ENCODE assay signal across 8 mouse cellular contexts in genomic region chr6:51523310-51523709, GRCm38 (mm10). TPM values are rescaled to one million over a fixed set of nuclear protein-coding genes. Genes with fewer than 3 reads are reported as not detected.
A peak's percentile ranks its signal among the peaks of the same experiment; 100 is the strongest.
DNase-seq lines count a peak whose midpoint lies in the region; ATAC-seq and TF ChIP-seq lines count a peak whose summit lies in the region.

No protein-coding gene starts in this region.

- no peak for DNase-seq in heart, postnatal 25 days (ENCODE audit: low spot score)
- no peak for DNase-seq in hindbrain, embryonic 11.5 days (ENCODE audit: low spot score)
- DNase-seq in midbrain, embryonic 10.5 days (ENCODE audit: low spot score) = no peak
- no peak for DNase-seq in frontal cortex, postnatal 14 days (ENCODE audit: low spot score in 2 of 2)
- DNase-seq in thymus, postnatal 14 days = no peak
- DNase-seq in frontal cortex, postnatal 25 days (ENCODE audit: low spot score in 2 of 2) = no peak

- H3K4me3 ChIP-seq in heart, embryonic 16.5 days (ENCODE audit: low read length) = peak overlapping the region; percentile 68
- H3K4me3 ChIP-seq in bone marrow macrophage, adult 2 months (ENCODE audit: insufficient read depth, low read length) = peak overlapping the region; percentile 77
- H3K4me3 ChIP-seq in hindbrain, embryonic 11.5 days (ENCODE audit: low read depth, low read length) = peak overlapping the region; percentile 66
- peak overlapping the region; percentile 84 for H3K4me3 ChIP-seq in midbrain, embryonic 10.5 days

- no peaks in the 10 kb centered on the region for H3K36me3 ChIP-seq in heart, embryonic 16.5 days (ENCODE audit: control insufficient read depth, insufficient read depth)
- H3K36me3 ChIP-seq in hindbrain, embryonic 11.5 days (ENCODE audit: control insufficient read depth, insufficient read depth, low read length) = no peaks in the 10 kb centered on the region
- no peaks in the 10 kb centered on the region for H3K36me3 ChIP-seq in midbrain, embryonic 10.5 days

- peaks cover 9% of the 10 kb centered on the region for H3K4me1 ChIP-seq in heart, embryonic 16.5 days (ENCODE audit: control insufficient read depth, insufficient read depth, low read length)
- H3K4me1 ChIP-seq in bone marrow macrophage, adult 2 months (ENCODE audit: control insufficient read depth, insufficient read depth, low read length) = peaks cover 17% of the 10 kb centered on the region
- peaks cover 3% of the 10 kb centered on the region; the same call in 1 of the 2 replicates for H3K4me1 ChIP-seq in hindbrain, embryonic 11.5 days (replicated peaks; ENCODE audit: control insufficient read depth, insufficient read depth, low read length)
- H3K4me1 ChIP-seq in midbrain, embryonic 10.5 days = peaks cover 25% of the 10 kb centered on the region

- no peak for ATAC-seq in heart, embryonic 16.5 days (replicated peaks; ENCODE audit: extremely low read depth, insufficient read depth, low FRiP score)
- 0 out of 2 replicates have a peak, but pooled peaks have one; percentile 22 for ATAC-seq in hindbrain, embryonic 11.5 days (ENCODE audit: low FRiP score)

- TF ChIP-seq CTCF in bone marrow macrophage, adult 2 months (IDR thresholded peaks at IDR 0.05; ENCODE audit: low read depth, low read length) = no peak

- H3K27ac ChIP-seq in heart, embryonic 16.5 days (ENCODE audit: low read length) = no peak overlapping the region; the same call in 1 of the 2 replicates
- no peak overlapping the region for H3K27ac ChIP-seq in bone marrow macrophage, adult 2 months (ENCODE audit: insufficient read depth, low read depth, low read length)
- H3K27ac ChIP-seq in hindbrain, embryonic 11.5 days (ENCODE audit: low read depth, low read length) = no peak overlapping the region
- peak overlapping the region; percentile 92 for H3K27ac ChIP-seq in midbrain, embryonic 10.5 days (replicated peaks)

- 26% methylated on average over 5 of the region's 5 CpGs for WGBS in heart, embryonic 16.5 days
- WGBS in hindbrain, embryonic 11.5 days = 23% methylated on average over 5 of the region's 5 CpGs
- 28% methylated on average over 5 of the region's 5 CpGs for WGBS in midbrain, embryonic 10.5 days

- H3K9me3 ChIP-seq in heart, embryonic 16.5 days (replicated peaks; ENCODE audit: control insufficient read depth, low read length) = no peaks in the 10 kb centered on the region
- no peaks in the 10 kb centered on the region for H3K9me3 ChIP-seq in hindbrain, embryonic 11.5 days (ENCODE audit: control insufficient read depth, low read length)
- no peaks in the 10 kb centered on the region for H3K9me3 ChIP-seq in midbrain, embryonic 10.5 days (replicated peaks)

- H3K4me2 ChIP-seq in heart, embryonic 16.5 days (ENCODE audit: low read depth, low read length) = peak overlapping the region; percentile 75
- H3K4me2 ChIP-seq in hindbrain, embryonic 11.5 days (replicated peaks; ENCODE audit: low read depth, low read length) = peak overlapping the region; percentile 64

- TF ChIP-seq POLR2A in bone marrow macrophage, adult 2 months (IDR thresholded peaks at IDR 0.05; ENCODE audit: borderline replicate concordance, low read depth, low read length) = no peak

- intact Hi-C loops in heart, postnatal 25 days (cut with DNase I) = no loop called here

- peak overlapping the region; percentile 80 for H3K9ac ChIP-seq in heart, embryonic 16.5 days (ENCODE audit: low read length)
- no peak overlapping the region for H3K9ac ChIP-seq in hindbrain, embryonic 11.5 days (ENCODE audit: low read depth, low read length)

- no peaks in the 10 kb centered on the region for H3K27me3 ChIP-seq in heart, embryonic 16.5 days (ENCODE audit: control insufficient read depth, insufficient read depth, low read length)
- H3K27me3 ChIP-seq in hindbrain, embryonic 11.5 days (ENCODE audit: control insufficient read depth, insufficient read depth, low read length) = no peaks in the 10 kb centered on the region
- no peaks in the 10 kb centered on the region for H3K27me3 ChIP-seq in midbrain, embryonic 10.5 days (ENCODE audit: low read depth, poor library complexity, severe bottlenecking)

RNA-seq across cellular contexts. Expression of gene Snx10, which starts 0.4 kb away (rescaled TPM):
- 13.5 and 17.2 TPM in 2 replicates for polyA plus RNA-seq in heart, embryonic 16.5 days (2015; fragmentation: Nextera tagmentation; extraction: Ambion mirVana)
- 10 to 100 TPM; 10.2 to 11.3 TPM for total RNA-seq in heart, postnatal 25 days (2021)
- polyA plus RNA-seq in bone marrow macrophage, adult 2 months (2012; ENCODE audit: insufficient read depth, insufficient read length, missing spikeins) = 101 and 105 TPM in 2 replicates
- polyA plus RNA-seq in hindbrain, embryonic 11.5 days (2014; fragmentation: Nextera tagmentation; extraction: Ambion mirVana) = 45.3 and 47.6 TPM in 2 replicates
- polyA plus RNA-seq in midbrain, embryonic 10.5 days (2016; fragmentation: Nextera tagmentation; extraction: Ambion mirVana) = 37.0 and 40.9 TPM in 2 replicates

RNA-seq across cellular contexts. Expression of gene Cbx3, which starts 53.1 kb away (rescaled TPM):
- polyA plus RNA-seq in heart, embryonic 16.5 days (2015; fragmentation: Nextera tagmentation; extraction: Ambion mirVana) = 274 and 321 TPM in 2 replicates
- 10 to 100 TPM; 64.6 to 73.5 TPM for total RNA-seq in heart, postnatal 25 days (2021)
- polyA plus RNA-seq in bone marrow macrophage, adult 2 months (2012; ENCODE audit: insufficient read depth, insufficient read length, missing spikeins) = 107 and 108 TPM in 2 replicates
- polyA plus RNA-seq in hindbrain, embryonic 11.5 days (2014; fragmentation: Nextera tagmentation; extraction: Ambion mirVana) = 660 and 672 TPM in 2 replicates
- polyA plus RNA-seq in midbrain, embryonic 10.5 days (2016; fragmentation: Nextera tagmentation; extraction: Ambion mirVana) = 692 and 722 TPM in 2 replicates

RNA-seq across cellular contexts. Expression of gene Hnrnpa2b1, which starts 53.6 kb away (rescaled TPM):
- 1,190 and 1,295 TPM in 2 replicates for polyA plus RNA-seq in heart, embryonic 16.5 days (2015; fragmentation: Nextera tagmentation; extraction: Ambion mirVana)
- total RNA-seq in heart, postnatal 25 days (2021) = 100 to 1,000 TPM; 387 to 461 TPM
- polyA plus RNA-seq in bone marrow macrophage, adult 2 months (2012; ENCODE audit: insufficient read depth, insufficient read length, missing spikeins) = 726 and 831 TPM in 2 replicates
- polyA plus RNA-seq in hindbrain, embryonic 11.5 days (2014; fragmentation: Nextera tagmentation; extraction: Ambion mirVana) = 1,561 and 1,692 TPM in 2 replicates
- polyA plus RNA-seq in midbrain, embryonic 10.5 days (2016; fragmentation: Nextera tagmentation; extraction: Ambion mirVana) = 2,311 and 2,476 TPM in 2 replicates
